Mouse (Mus musculus) frontal cortex, adult 2 months (tissue): Measurements from ENCODE around the gene Abcd3. TPM values are rescaled to one million over a fixed set of nuclear protein-coding genes. Genes with fewer than 3 reads are reported as not detected.
"Not testable (repeated sequence)": the region's sequence is repeated elsewhere in the genome, so short reads cannot be mapped to it uniquely, and the experiment has no call there.

Experiments
- DNase-seq, 2 experiments: peaks; one replicate each; pipeline ENCODE4 v3.0.0; 2022; ENCODE audit warnings: low spot score in 1 of 2; ENCODE audit errors: extremely low spot score in 1 of 2
- polyA plus RNA-seq: library from polyadenylated mRNA; depleted of rRNA; stranded (reverse); fragments of >200 nt; gene quantifications from 2 replicates; pipeline ENCODE4 v1.2.3, GENCODE M21; 2012

The Abcd3 gene
- polyA plus RNA-seq, 1 experiment, result 38.3 TPM

DNA sequence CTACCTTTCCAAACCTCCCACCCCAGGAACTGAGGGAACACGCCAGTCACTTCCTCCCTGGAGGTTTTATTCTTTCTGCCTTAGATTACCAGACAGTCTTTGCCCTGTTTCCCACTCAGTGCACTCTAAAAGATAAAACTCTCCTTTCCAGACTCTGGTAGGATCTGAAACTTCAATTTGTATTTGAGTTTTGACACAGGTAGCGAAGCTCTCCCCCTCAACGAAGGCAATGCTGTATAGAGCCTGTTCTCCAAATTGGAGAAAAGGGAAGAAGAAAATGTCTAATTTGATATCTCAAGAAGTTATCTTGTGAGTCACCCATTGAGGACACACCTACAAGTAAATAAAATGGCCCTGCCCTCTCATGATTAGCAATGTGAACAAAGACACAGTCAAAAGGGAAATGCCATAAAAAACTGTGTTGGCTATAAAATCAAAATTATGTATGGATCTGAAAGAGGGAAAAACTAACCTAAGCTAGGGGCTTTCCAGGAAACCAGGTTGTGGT is 4.6 kb upstream of the Abcd3 start:
- DNase-seq, result no peak

GRCm38 (mm10) chr3:121818736-121819396 is 3.8 kb upstream of the Abcd3 start:
- no peak for DNase-seq

- DNase-seq, result peak in 1 of 2 experiments; percentile 14
Observed at GRCm38 (mm10) chr3:121815549-121816235, 590 bp upstream of the Abcd3 start.

DNA sequence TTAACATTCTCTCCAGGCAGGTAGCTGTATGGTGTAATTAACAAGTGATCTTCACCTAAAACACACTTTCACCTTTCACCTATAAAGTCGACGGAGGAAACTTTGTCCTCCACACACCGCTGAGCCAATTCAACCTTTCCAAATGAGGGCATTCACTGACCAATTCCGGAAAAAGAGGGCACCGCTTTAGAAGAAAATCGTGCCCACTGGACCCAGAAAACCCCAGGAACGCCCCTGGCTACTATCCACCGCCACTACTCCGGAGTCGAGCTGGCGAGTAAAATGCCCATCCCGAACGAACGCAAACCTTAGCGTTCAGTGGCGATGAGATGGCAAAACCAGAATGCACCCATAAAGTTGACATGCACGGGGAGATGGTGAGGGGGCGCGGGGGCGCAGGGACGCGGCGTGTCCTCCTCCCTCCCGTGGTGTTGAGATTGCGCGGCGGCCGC is 663 bp downstream of the Abcd3 start:
- no peak for DNase-seq

- no peak for DNase-seq
Observed at GRCm38 (mm10) chr3:121813834-121814233, 1.3 kb downstream of the Abcd3 start.

- DNase-seq, result no peak
Observed at GRCm38 (mm10) chr3:121808246-121808645, 6.9 kb downstream of the Abcd3 start.

GRCm38 (mm10) chr3:121794214-121794613 is 20.9 kb downstream of the Abcd3 start:
- no peak for DNase-seq

GRCm38 (mm10) chr3:121792246-121792645 is 22.9 kb downstream of the Abcd3 start:
- no peak for DNase-seq

- no peak for DNase-seq
Observed at GRCm38 (mm10) chr3:121790442-121790841, 24.7 kb downstream of the Abcd3 start.

GRCm38 (mm10) chr3:121789790-121790189 is 25.3 kb downstream of the Abcd3 start:
- DNase-seq, result no peak

DNA sequence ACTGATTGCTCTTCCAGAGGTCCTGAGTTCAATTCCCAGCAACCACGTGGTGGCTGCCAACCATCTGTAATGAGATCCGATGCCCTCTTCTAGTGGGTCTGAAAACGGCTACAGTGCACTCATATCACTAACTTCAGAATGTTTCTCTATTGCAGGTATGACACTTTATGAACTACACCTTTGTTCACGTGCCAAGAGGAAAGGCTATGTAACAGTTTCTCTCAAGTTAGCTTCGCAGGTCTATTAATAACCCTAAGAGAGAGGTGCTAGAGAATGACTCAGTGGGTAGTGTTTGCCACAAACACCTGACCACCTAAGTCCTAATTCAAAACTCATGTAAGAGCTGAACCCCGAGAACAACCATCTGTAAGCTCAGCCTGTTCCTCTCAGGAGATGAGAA is 32.1 kb downstream of the Abcd3 start:
- no peak for DNase-seq

DNA sequence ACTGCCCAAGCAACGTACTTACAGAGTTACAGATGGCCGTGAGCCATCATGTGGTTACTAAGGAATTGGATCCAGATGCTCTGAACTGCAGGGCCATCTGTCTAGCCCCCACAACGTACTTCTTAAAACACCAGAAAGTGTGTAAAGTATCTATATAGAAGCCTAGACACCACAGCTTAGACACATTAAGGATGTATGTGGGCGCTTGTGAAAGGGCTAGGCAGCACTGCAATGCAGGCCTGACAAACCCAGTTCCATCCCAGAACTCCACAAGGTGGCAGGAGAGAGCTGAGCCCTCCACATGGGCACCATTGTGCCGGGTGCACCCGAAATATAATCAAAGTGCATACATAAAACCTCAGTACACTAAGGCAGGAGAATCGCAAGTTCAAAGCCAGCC is 37.2 kb downstream of the Abcd3 start:
- peak; percentile 88 for DNase-seq

- not testable (repeated sequence) for DNase-seq
Observed at GRCm38 (mm10) chr3:121773336-121773735, 41.8 kb downstream of the Abcd3 start.

DNA sequence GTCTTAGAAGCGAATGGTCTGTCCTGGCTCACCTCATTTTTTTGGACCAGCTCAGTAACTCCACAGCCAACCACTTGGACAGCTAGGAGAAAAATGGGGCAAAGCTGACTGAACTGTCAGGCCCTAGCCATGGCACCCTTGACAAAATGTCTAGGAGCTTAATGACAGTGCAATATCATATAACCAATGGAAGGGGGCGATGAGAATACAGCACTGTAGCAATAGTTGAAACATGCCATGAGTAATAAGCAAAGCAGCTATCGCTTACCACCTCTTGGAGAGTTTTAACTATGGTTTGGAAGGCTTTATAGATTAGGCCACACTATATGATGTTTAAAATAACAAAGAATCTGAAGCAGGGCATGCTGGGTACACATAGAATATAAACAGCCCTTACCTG is 46.3 kb downstream of the Abcd3 start:
- no peak for DNase-seq

DNA sequence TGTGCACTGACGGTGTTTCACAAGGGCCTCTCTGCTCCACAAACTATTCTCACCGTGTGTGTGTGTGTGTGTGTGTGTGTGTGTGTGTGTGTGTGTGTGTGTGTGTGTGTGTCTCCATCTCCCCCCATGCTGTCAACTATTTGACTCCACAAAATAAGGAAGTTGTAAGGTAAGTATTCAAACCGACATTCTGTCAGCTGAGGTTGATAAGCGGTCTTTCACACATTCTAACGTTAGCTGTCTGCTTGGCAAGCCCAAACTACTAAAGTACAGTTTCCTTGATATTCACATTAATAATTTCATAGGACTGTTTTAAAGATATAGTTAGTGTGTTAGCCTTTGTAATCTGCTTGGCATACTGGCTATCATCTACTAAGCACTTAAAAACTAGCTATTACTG is 48.3 kb downstream of the Abcd3 start:
- no peak for DNase-seq

DNA sequence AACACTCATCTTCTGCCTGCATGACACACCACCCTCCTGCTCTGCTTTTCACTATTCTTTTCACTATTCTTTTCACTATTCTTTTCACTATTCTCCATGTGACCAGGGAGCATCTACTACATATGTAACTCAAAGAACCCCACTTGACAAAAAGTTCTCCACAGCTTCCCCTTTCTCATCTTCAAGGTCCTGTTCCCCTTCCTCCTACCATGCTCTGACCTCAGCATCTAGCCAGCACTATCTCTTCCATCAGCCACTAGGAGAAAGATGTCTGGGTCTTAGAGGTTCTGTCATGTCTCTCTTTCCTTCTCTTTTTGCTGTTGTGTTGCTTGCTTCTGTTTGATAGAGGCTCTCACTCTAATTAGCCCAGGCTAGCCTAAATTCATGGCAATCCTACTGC is 49.1 kb downstream of the Abcd3 start:
- no peak for DNase-seq

GRCm38 (mm10) chr3:121762056-121762852 is 52.8 kb downstream of the Abcd3 start:
- peak in 1 of 2 experiments; percentile 26 for DNase-seq

- DNase-seq, result no peak
Observed at GRCm38 (mm10) chr3:121758373-121758772, 56.7 kb downstream of the Abcd3 start.

- DNase-seq, result no peak
Observed at GRCm38 (mm10) chr3:121755152-121755551, 60.0 kb downstream of the Abcd3 start.

- DNase-seq, result not testable (repeated sequence)
Observed at GRCm38 (mm10) chr3:121754319-121755090, 60.6 kb downstream of the Abcd3 start.
